In the genomic region with DNA sequence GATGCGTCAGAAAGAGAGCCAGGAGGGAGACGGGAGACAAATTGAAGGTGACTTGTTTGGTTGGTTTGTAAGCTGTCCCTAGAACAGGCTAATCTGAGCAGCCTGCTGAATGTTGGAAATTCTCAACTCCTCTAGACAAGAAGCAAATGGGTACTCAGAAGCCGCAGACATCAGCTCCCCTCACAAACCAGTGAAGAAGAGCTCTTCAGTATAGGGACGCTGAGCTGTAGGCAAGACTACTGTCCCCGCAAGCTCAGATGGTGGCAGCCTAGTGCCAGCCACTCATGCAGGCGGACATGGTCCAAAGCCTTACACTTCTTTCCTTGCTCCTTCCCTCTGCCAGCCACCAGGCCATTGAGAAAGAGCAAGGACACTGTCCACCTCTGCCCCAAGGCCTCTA, we compare ENCODE assay signal across 11 mouse cellular contexts. TPM values are rescaled to one million over a fixed set of nuclear protein-coding genes. Genes with fewer than 3 reads are reported as not detected.
DNase-seq lines count a peak whose midpoint lies in the region; ATAC-seq lines count a peak whose summit lies in the region.
"Had no signal": no experiment of that assay in that cellular context is flagged by ENCODE, and none has a peak within 500 bp of the region (broad histone marks: within the 10 kb centered on the region; RNA-seq: fewer than 3 reads in every experiment).

No protein-coding gene starts in this region.

- 90% methylated on average over 6 of the region's 6 CpGs for WGBS in heart, embryonic 15.5 days
- 96% methylated on average over 6 of the region's 6 CpGs for WGBS in midbrain, embryonic 15.5 days
- 95% methylated on average over 6 of the region's 6 CpGs for WGBS in intestine, embryonic 15.5 days

- no peak overlapping the region for H3K9ac ChIP-seq in heart, embryonic 15.5 days
- H3K9ac ChIP-seq in midbrain, embryonic 15.5 days = no peak overlapping the region
- H3K9ac ChIP-seq in intestine, embryonic 15.5 days = no peak overlapping the region
- H3K9ac ChIP-seq: liver, embryonic 15.5 days had no signal

- peak overlapping the region; percentile 77; the same call in 1 of the 2 replicates for H3K4me2 ChIP-seq in heart, embryonic 15.5 days
- 0 out of 2 replicates have a peak overlapping the region, but pooled peaks have one; percentile 85 for H3K4me2 ChIP-seq in midbrain, embryonic 15.5 days
- no peak overlapping the region for H3K4me2 ChIP-seq in intestine, embryonic 15.5 days (replicated peaks)

- no peaks in the 10 kb centered on the region for H3K9me3 ChIP-seq in heart, embryonic 15.5 days (replicated peaks)
- no peaks in the 10 kb centered on the region for H3K9me3 ChIP-seq in midbrain, embryonic 15.5 days
- no peaks in the 10 kb centered on the region for H3K9me3 ChIP-seq in intestine, embryonic 15.5 days
- H3K9me3 ChIP-seq: forebrain, embryonic 13.5 days; liver, embryonic 15.5 days had no signal

- H3K4me3 ChIP-seq in heart, embryonic 15.5 days = no peak overlapping the region
- H3K4me3 ChIP-seq in midbrain, embryonic 15.5 days = no peak overlapping the region
- no peak overlapping the region for H3K4me3 ChIP-seq in intestine, embryonic 15.5 days (replicated peaks)
- H3K4me3 ChIP-seq: liver, embryonic 15.5 days had no signal

- intact Hi-C loops in left cerebral cortex, postnatal 36 days (cut with DNase I) = no loop called here

- peaks cover 34% of the 10 kb centered on the region for H3K4me1 ChIP-seq in heart, embryonic 15.5 days (replicated peaks)
- H3K4me1 ChIP-seq in midbrain, embryonic 15.5 days = peaks cover 27% of the 10 kb centered on the region
- H3K4me1 ChIP-seq in intestine, embryonic 15.5 days (replicated peaks) = peaks cover 24% of the 10 kb centered on the region

- H3K36me3 ChIP-seq in heart, embryonic 15.5 days = 0 out of 2 replicates have a peak, but pooled peaks cover 1% of the 10 kb centered on the region
- H3K36me3 ChIP-seq in midbrain, embryonic 15.5 days (replicated peaks) = no peaks in the 10 kb centered on the region
- H3K36me3 ChIP-seq in intestine, embryonic 15.5 days = no peaks in the 10 kb centered on the region
- H3K36me3 ChIP-seq: liver, embryonic 15.5 days had no signal

- H3K27me3 ChIP-seq in heart, embryonic 15.5 days = no peaks in the 10 kb centered on the region
- no peaks in the 10 kb centered on the region for H3K27me3 ChIP-seq in midbrain, embryonic 15.5 days (replicated peaks)
- H3K27me3 ChIP-seq in intestine, embryonic 15.5 days (replicated peaks) = no peaks in the 10 kb centered on the region
- H3K27me3 ChIP-seq: forebrain, embryonic 13.5 days had no signal

- H3K27ac ChIP-seq in heart, embryonic 15.5 days = no peak overlapping the region
- no peak overlapping the region for H3K27ac ChIP-seq in midbrain, embryonic 15.5 days
- no peak overlapping the region for H3K27ac ChIP-seq in intestine, embryonic 15.5 days
- H3K27ac ChIP-seq: forebrain, embryonic 13.5 days; liver, embryonic 15.5 days had no signal

- ATAC-seq in heart, embryonic 15.5 days (replicated peaks; ENCODE audit: insufficient number of reproducible peaks, insufficient read depth, low FRiP score, low read depth) = no peak
- ATAC-seq in midbrain, embryonic 15.5 days (replicated peaks) = no peak
- no peak for ATAC-seq in intestine, embryonic 15.5 days
- ATAC-seq: forebrain, embryonic 13.5 days; intestine, postnatal 0 days had no signal

- DNase-seq in cerebellum, adult 18-20 months = peak; percentile 51 to 52
- DNase-seq in cerebellum, adult 9-11 months = no peak
- DNase-seq in heart, adult 8-10 months (ENCODE audit: low spot score) = no peak
- DNase-seq in left cerebral cortex, postnatal 36 days (ENCODE audit: low spot score in 2 of 2) = peak; percentile 42 to 54
- no peak for DNase-seq in left cerebral cortex, adult 8-10 months (ENCODE audit: low spot score in 2 of 2)

RNA-seq across cellular contexts. Expression of gene Klhl3, which starts 2.1 kb away (rescaled TPM):
- 7.1 and 7.2 TPM in 2 replicates for polyA plus RNA-seq in heart, embryonic 15.5 days (2015; fragmentation: Nextera tagmentation; extraction: Ambion mirVana)
- total RNA-seq in heart, adult 8-10 months (2022) = 1 to 10 TPM; 2.0 to 3.1 (median 2.4) TPM
- total RNA-seq in left cerebral cortex, postnatal 36 days (2021) = 10 to 100 TPM; 27.8 to 38.4 TPM
- total RNA-seq in left cerebral cortex, adult 8-10 months (2022) = 10 to 100 TPM; 24.6 to 30.1 (median 26.5) TPM
- 12.7 and 14.2 TPM in 2 replicates for polyA plus RNA-seq in midbrain, embryonic 15.5 days (2015; fragmentation: Nextera tagmentation; extraction: Ambion mirVana)
- polyA plus RNA-seq in intestine, embryonic 15.5 days (2015; fragmentation: Nextera tagmentation; extraction: Ambion mirVana) = 2.6 and 2.8 TPM in 2 replicates

RNA-seq across cellular contexts. Expression of gene Hnrnpa0, which starts 17.1 kb away (rescaled TPM):
- 15.9 and 21.0 TPM in 2 replicates for polyA plus RNA-seq in heart, embryonic 15.5 days (2015; fragmentation: Nextera tagmentation; extraction: Ambion mirVana)
- total RNA-seq in heart, adult 8-10 months (2022) = 10 to 100 TPM; 55.0 to 65.7 (median 60.4) TPM
- 100 to 1,000 TPM; 118 to 134 TPM for total RNA-seq in left cerebral cortex, postnatal 36 days (2021)
- 100 to 1,000 TPM; 113 to 127 (median 121) TPM for total RNA-seq in left cerebral cortex, adult 8-10 months (2022)
- polyA plus RNA-seq in midbrain, embryonic 15.5 days (2015; fragmentation: Nextera tagmentation; extraction: Ambion mirVana) = 40.5 and 48.7 TPM in 2 replicates
- polyA plus RNA-seq in intestine, embryonic 15.5 days (2015; fragmentation: Nextera tagmentation; extraction: Ambion mirVana) = 28.2 and 36.2 TPM in 2 replicates

RNA-seq across cellular contexts. Expression of gene Idnk, which starts 46.1 kb away (rescaled TPM):
- 29.5 and 30.3 TPM in 2 replicates for polyA plus RNA-seq in heart, embryonic 15.5 days (2015; fragmentation: Nextera tagmentation; extraction: Ambion mirVana)
- total RNA-seq in heart, adult 8-10 months (2022) = 10 to 100 TPM; 21.2 to 26.2 (median 24.6) TPM
- total RNA-seq in left cerebral cortex, postnatal 36 days (2021) = 10 to 100 TPM; 27.0 to 27.1 TPM
- 10 to 100 TPM; 25.9 to 29.9 (median 28.5) TPM for total RNA-seq in left cerebral cortex, adult 8-10 months (2022)
- polyA plus RNA-seq in midbrain, embryonic 15.5 days (2015; fragmentation: Nextera tagmentation; extraction: Ambion mirVana) = 60.4 and 60.8 TPM in 2 replicates
- polyA plus RNA-seq in intestine, embryonic 15.5 days (2015; fragmentation: Nextera tagmentation; extraction: Ambion mirVana) = 43.0 and 44.0 TPM in 2 replicates

Comparison
In these comparisons a context has a peak if more than half of its experiments do, and no peak if none do; other contexts are left out.
1. DNase-seq: peak in cerebellum, adult 18-20 months (2 of 2) and left cerebral cortex, postnatal 36 days (2 of 2); none in cerebellum, adult 9-11 months (single experiment), heart, adult 8-10 months (single experiment) and left cerebral cortex, adult 8-10 months (0 of 2).
2. RNA of gene Klhl3, which starts 2.1 kb away (total RNA-seq): 27.8 to 38.4 TPM in left cerebral cortex, postnatal 36 days and 24.6 to 30.1 TPM in left cerebral cortex, adult 8-10 months; 2.0 to 3.1 TPM in heart, adult 8-10 months; every median in the first group is over 4 times any median in the second.